Mouse (Mus musculus) limb, embryonic 12.5 days (tissue): ENCODE results near the gene Hes7. TPM values are rescaled to one million over a fixed set of nuclear protein-coding genes. Genes with fewer than 3 reads are reported as not detected.

Source experiments
- ATAC-seq: fragments of 200-750 bp; cut with Nextera tagmentation; 2 replicates; pipeline ENCODE4 v1.8.0; 2017; ENCODE audit warnings: low read depth, moderate TSS enrichment; ENCODE audit not compliant: insufficient number of reproducible peaks, insufficient read depth, low FRiP score, low TSS enrichment
- H3K27ac ChIP-seq: fragments of 300-500 bp; sonication (generic); 2 replicates; pipeline ENCODE4 v1.5.1; 2016; ENCODE audit warnings: mild to moderate bottlenecking, moderate library complexity
- H3K27me3 ChIP-seq: fragments of 300-500 bp; sonication (generic); 2 replicates; pipeline ENCODE4 v1.6.1; 2016; ENCODE audit warnings: mild to moderate bottlenecking, moderate library complexity
- H3K36me3 ChIP-seq: fragments of 300-500 bp; sonication (generic); 2 replicates; pipeline ENCODE4 v1.6.1; 2016; ENCODE audit warnings: mild to moderate bottlenecking, moderate library complexity
- H3K4me1 ChIP-seq: fragments of 300-500 bp; sonication (generic); replicated peaks from 2 replicates; pipeline ENCODE4 v1.6.1; 2016
- H3K4me2 ChIP-seq: fragments of 300-500 bp; sonication (generic); 2 replicates; pipeline ENCODE4 v1.6.1; 2016; ENCODE audit warnings: mild to moderate bottlenecking, moderate library complexity
- H3K4me3 ChIP-seq: fragments of 300-500 bp; sonication (generic); replicated peaks from 2 replicates; pipeline ENCODE4 v1.5.1; 2016; ENCODE audit warnings: mild to moderate bottlenecking
- H3K9ac ChIP-seq: fragments of 300-500 bp; sonication (generic); replicated peaks from 2 replicates; pipeline ENCODE4 v1.6.1; 2016; ENCODE audit warnings: mild to moderate bottlenecking, moderate library complexity
- H3K9me3 ChIP-seq: fragments of 300-500 bp; sonication (generic); 2 replicates; pipeline ENCODE4 v1.6.1; 2016; ENCODE audit warnings: mild to moderate bottlenecking, moderate library complexity
- WGBS: fragments of 180-500 bp; shearing (Covaris S2); methylation state at CpG from one replicate; pipeline ENCODE4 v1.1.7; 2016; 5-methylcytosine and 5-hydroxymethylcytosine counted together
- polyA plus RNA-seq: library from polyadenylated mRNA; unstranded; fragments of >200 nt; fragmentation: Nextera tagmentation; extraction: Ambion mirVana; gene quantifications from 2 replicates; pipeline ENCODE4 v1.2.1, GENCODE M21; 2016

Hes7 gene
- polyA plus RNA-seq, 1 experiment from 2014 or later: 0.74 TPM

DNA sequence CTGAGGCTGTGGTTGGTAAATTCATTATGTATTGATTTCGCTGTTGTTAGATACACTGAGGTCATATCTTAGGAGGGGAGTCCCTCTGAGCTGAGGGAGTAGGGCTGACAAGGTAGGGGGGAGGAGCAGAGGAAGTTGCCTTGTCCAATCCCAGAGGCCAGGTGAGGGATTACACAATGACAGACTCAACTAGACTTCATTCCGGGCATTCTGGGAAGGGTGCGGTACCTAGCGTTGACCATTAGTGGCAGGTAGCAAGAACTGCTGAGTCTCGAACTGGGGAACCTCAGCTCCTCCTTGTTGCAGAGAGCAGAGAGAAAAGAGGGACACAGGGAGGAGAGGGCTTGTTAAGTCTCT, 13.3 kb downstream of the Hes7 start:
- peaks cover 12% of the 10 kb centered on the region for H3K4me1 ChIP-seq
- WGBS: 20% methylated on average over 5 of the region's 5 CpGs
- H3K27ac ChIP-seq: no peak overlapping the region
- peak overlapping the region; percentile 76 for H3K4me2 ChIP-seq
- no peaks in the 10 kb centered on the region for H3K9me3 ChIP-seq
- H3K4me3 ChIP-seq: peak overlapping the region; percentile 50
- H3K36me3 ChIP-seq: no peaks in the 10 kb centered on the region
- 0 out of 2 replicates have a peak, but pooled peaks have one; percentile 11 for ATAC-seq
- H3K27me3 ChIP-seq: peaks cover 11% of the 10 kb centered on the region
- H3K9ac ChIP-seq: peak overlapping the region; percentile 51; the same call in 1 of the 2 replicates

DNA sequence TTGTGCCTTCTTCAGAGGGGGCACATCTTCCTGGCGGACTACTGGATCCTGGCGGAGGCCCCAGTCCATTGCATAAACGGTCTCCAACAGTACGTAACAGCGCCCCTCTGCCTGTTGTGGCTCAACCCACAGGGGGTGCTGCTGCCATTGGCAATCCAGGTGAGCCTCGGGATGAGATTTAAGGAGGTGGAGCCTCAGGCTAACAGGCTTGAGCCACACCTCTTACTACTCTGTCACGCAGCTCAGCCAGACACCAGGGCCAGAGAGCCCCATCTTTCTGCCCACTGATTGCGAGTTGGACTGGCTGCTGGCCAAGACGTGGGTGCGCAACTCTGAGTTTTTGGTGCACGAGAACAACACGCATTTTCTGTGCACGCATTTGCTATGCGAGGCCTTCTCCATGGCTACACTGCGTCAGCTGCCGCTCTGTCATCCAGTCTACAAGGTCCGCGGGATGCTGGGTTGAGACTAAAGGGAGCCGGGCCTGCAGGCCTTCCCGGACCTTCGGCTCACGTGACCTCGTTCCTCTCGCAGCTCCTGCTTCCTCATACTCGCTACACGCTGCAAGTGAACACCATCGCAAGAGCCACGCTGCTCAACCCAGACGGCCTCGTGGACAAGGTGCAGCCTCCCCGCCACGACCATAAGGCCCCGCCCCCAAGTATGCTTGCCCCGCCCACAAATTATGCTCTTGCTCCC, 13.9 kb downstream of the Hes7 start:
- ATAC-seq: peak; percentile 69
- H3K36me3 ChIP-seq: no peaks in the 10 kb centered on the region
- H3K9ac ChIP-seq: peak overlapping the region; percentile 51
- peaks cover 12% of the 10 kb centered on the region for H3K4me1 ChIP-seq
- 2% methylated on average over 34 of the region's 34 CpGs for WGBS
- H3K27ac ChIP-seq: no peak overlapping the region
- peak overlapping the region; percentile 76 for H3K4me2 ChIP-seq
- peaks cover 11% of the 10 kb centered on the region for H3K27me3 ChIP-seq
- peak overlapping the region; percentile 50 for H3K4me3 ChIP-seq
- no peaks in the 10 kb centered on the region for H3K9me3 ChIP-seq

DNA sequence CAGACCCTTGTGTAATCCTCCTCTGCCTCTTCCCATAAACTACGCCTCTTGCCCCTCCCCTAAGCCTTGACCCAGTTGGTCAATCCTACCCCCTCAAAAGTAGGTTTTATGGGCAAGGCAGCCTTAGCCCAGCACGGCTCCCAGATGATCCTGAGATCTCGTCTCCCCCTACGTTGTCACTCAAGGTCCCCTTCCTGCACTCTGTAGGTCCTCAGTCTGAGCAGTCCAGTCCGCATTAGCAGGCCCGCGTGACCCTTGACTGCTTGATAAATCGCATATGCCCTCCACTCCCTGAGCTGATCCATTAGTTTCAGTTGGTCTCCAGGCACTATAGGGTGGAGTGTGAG, 14.4 kb downstream of the Hes7 start:
- H3K9ac ChIP-seq: peak overlapping the region; percentile 51; the same call in 1 of the 2 replicates
- peak; percentile 5; the same call in 1 of the 2 replicates for ATAC-seq
- peaks cover 17% of the 10 kb centered on the region for H3K27me3 ChIP-seq
- H3K9me3 ChIP-seq: no peaks in the 10 kb centered on the region
- H3K27ac ChIP-seq: no peak overlapping the region
- no peaks in the 10 kb centered on the region for H3K36me3 ChIP-seq
- H3K4me2 ChIP-seq: peak overlapping the region; percentile 76
- H3K4me3 ChIP-seq: peak overlapping the region; percentile 50
- 24% methylated on average over 8 of the region's 8 CpGs for WGBS
- H3K4me1 ChIP-seq: peaks cover 12% of the 10 kb centered on the region

DNA sequence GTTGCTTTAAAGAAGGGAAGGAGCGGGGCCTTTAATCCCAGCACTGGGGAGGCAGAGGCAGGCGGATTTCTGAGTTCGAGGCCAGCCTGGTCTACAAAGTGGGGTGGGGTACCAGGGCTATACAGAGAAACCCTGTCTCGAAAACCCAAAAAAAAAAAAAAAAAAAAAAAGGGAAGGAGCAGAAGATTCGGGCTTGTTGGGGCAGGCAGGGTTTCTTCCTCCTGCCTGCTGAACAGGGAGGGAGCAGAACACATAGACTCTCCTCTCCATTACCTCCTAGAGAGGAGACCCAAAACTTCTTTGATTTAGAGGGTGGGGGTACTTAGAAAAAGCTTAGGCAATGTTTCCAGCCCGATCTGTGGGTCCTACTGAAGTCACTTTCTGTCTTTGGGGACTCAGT, 15.2 kb downstream of the Hes7 start:
- Histone ChIP-seq H3K9me3 (no peaks in the 10 kb centered on the region), H3K4me1 (peaks cover 12% of the 10 kb centered on the region), H3K9ac (no peak overlapping the region), H3K27ac (no peak overlapping the region), H3K36me3 (no peaks in the 10 kb centered on the region), H3K4me2 (no peak overlapping the region), H3K4me3 (no peak overlapping the region), H3K27me3 (peaks cover 17% of the 10 kb centered on the region)
- 84% methylated on average over 6 of the region's 6 CpGs for WGBS
- ATAC-seq: no peak

GRCm38 (mm10) chr11:69147546-69147945, 27.3 kb downstream of the Hes7 start:
- WGBS: 78% methylated on average over 7 of the region's 7 CpGs
- H3K4me1 ChIP-seq: peaks cover 7% of the 10 kb centered on the region; the same call in 1 of the 2 replicates
- no peak overlapping the region for H3K4me3 ChIP-seq
- no peak overlapping the region for H3K9ac ChIP-seq
- peaks cover 33% of the 10 kb centered on the region for H3K27me3 ChIP-seq
- H3K9me3 ChIP-seq: no peaks in the 10 kb centered on the region
- no peak for ATAC-seq
- H3K36me3 ChIP-seq: no peaks in the 10 kb centered on the region
- H3K4me2 ChIP-seq: no peak overlapping the region
- H3K27ac ChIP-seq: no peak overlapping the region

- H3K4me3 ChIP-seq: no peak overlapping the region
- H3K4me1 ChIP-seq: peaks cover 7% of the 10 kb centered on the region; the same call in 1 of the 2 replicates
- no peak overlapping the region for H3K27ac ChIP-seq
- ATAC-seq: no peak
- no peak overlapping the region for H3K4me2 ChIP-seq
- H3K27me3 ChIP-seq: peaks cover 35% of the 10 kb centered on the region
- no peaks in the 10 kb centered on the region for H3K36me3 ChIP-seq
- H3K9ac ChIP-seq: no peak overlapping the region
- 94% methylated on average over 5 of the region's 5 CpGs for WGBS
- H3K9me3 ChIP-seq: no peaks in the 10 kb centered on the region
Observed at GRCm38 (mm10) chr11:69148451-69148960, 28.3 kb downstream of the Hes7 start.

GRCm38 (mm10) chr11:69149728-69150127, 29.5 kb downstream of the Hes7 start:
- Histone ChIP-seq H3K4me3 (no peak overlapping the region), H3K4me1 (peaks cover 7% of the 10 kb centered on the region; the same call in 1 of the 2 replicates), H3K4me2 (no peak overlapping the region), H3K36me3 (no peaks in the 10 kb centered on the region), H3K9me3 (no peaks in the 10 kb centered on the region), H3K9ac (no peak overlapping the region), H3K27ac (no peak overlapping the region), H3K27me3 (peaks cover 38% of the 10 kb centered on the region)
- ATAC-seq: no peak
- 77% methylated on average over 6 of the region's 6 CpGs for WGBS

GRCm38 (mm10) chr11:69150444-69150843, 30.2 kb downstream of the Hes7 start:
- Histone ChIP-seq H3K27ac (no peak overlapping the region), H3K36me3 (no peaks in the 10 kb centered on the region), H3K9ac (no peak overlapping the region; the same call in 1 of the 2 replicates), H3K4me1 (peaks cover 7% of the 10 kb centered on the region; the same call in 1 of the 2 replicates), H3K27me3 (peaks cover 45% of the 10 kb centered on the region), H3K4me2 (peak overlapping the region; percentile 53), H3K9me3 (no peaks in the 10 kb centered on the region), H3K4me3 (peak overlapping the region; percentile 31)
- 5% methylated on average over 7 of the region's 7 CpGs for WGBS
- ATAC-seq: no peak

DNA sequence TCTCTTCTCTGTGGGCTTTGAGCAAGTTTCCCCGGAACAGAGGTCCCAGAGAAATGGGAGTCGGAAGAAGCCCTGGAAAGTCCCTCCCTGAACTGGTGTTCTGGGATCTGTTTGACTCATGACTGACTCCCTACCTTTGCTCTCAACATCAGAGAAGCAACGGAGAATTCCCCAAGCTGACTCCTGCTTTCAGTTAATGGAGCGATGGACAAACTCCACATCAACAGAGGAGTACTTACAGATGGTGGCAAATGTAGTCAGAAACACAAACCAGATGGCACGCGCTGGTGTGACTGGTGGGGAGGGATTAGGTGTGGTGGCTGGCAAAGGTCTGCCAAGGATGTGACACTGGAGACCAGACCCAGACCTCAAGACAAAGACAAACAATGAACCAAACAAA, 30.8 kb downstream of the Hes7 start:
- peak overlapping the region; percentile 31 for H3K4me3 ChIP-seq
- peaks cover 48% of the 10 kb centered on the region for H3K27me3 ChIP-seq
- H3K27ac ChIP-seq: no peak overlapping the region; the same call in 1 of the 2 replicates
- no peaks in the 10 kb centered on the region for H3K36me3 ChIP-seq
- peaks cover 7% of the 10 kb centered on the region; the same call in 1 of the 2 replicates for H3K4me1 ChIP-seq
- 35% methylated on average over 6 of the region's 6 CpGs for WGBS
- ATAC-seq: no peak
- no peak overlapping the region; the same call in 1 of the 2 replicates for H3K9ac ChIP-seq
- H3K4me2 ChIP-seq: peak overlapping the region; percentile 53
- H3K9me3 ChIP-seq: no peaks in the 10 kb centered on the region

- Histone ChIP-seq H3K36me3 (no peaks in the 10 kb centered on the region), H3K27ac (no peak overlapping the region), H3K27me3 (peaks cover 69% of the 10 kb centered on the region), H3K9me3 (no peaks in the 10 kb centered on the region), H3K4me2 (no peak overlapping the region), H3K4me1 (peaks cover 17% of the 10 kb centered on the region; the same call in 1 of the 2 replicates), H3K9ac (no peak overlapping the region), H3K4me3 (no peak overlapping the region)
- WGBS: 85% methylated on average over 8 of the region's 8 CpGs
- no peak for ATAC-seq
Observed at GRCm38 (mm10) chr11:69153831-69154230, 33.6 kb downstream of the Hes7 start.

DNA sequence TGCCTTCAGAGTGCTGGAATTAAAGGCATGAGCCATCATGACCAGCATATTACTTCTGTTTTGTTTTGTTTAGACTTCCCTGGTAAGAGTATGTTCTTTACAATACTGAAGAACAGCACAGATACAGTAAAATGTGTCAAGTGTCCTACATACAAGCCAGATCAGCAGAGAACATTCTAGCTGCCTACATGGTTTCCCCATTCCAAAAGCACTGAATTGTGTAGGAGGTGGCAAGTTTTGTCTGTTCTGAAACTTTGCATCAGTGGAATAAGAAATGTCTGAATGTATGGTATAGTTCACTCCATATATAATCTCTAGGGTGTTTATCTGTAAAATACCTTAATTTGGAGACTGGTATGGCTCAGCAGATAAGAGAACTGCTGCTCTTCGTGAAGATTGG, 35.1 kb downstream of the Hes7 start:
- no peak for ATAC-seq
- H3K27me3 ChIP-seq: peaks cover 73% of the 10 kb centered on the region

More for the DNA sequence above, 35.1 kb downstream of the Hes7 start:
- Histone ChIP-seq H3K9me3 (no peaks in the 10 kb centered on the region), H3K4me2 (no peak overlapping the region), H3K36me3 (no peaks in the 10 kb centered on the region), H3K9ac (no peak overlapping the region), H3K4me1 (peaks cover 17% of the 10 kb centered on the region; the same call in 1 of the 2 replicates), H3K4me3 (no peak overlapping the region), H3K27ac (no peak overlapping the region)
- 62% methylated on average over 1 of the region's 1 CpGs for WGBS
